Mouse (Mus musculus): ENCODE measurements around the gene Prr15l. TPM values are rescaled to one million over a fixed set of nuclear protein-coding genes. Genes with fewer than 3 reads are reported as not detected.

Gene Prr15l
- not detected for polyA plus RNA-seq (2014; fragmentation: Illumina TruSeq; extraction: RNeasy Lipid Tissue Mini Kit (QIAGEN cat#74804); ENCODE audit: low read depth, low replicate concordance)

GRCm38 (mm10) chr11:96928088-96928487 is at the start of gene Prr15l:
Prr15l (plus strand) TSS chr11:96928104.

GRCm38 (mm10) chr11:96916044-96916884 is 11.6 kb upstream of the Prr15l start, which contains the start of gene Cdk5rap3:
Cdk5rap3 (minus strand) TSS chr11:96916496.

DNA sequence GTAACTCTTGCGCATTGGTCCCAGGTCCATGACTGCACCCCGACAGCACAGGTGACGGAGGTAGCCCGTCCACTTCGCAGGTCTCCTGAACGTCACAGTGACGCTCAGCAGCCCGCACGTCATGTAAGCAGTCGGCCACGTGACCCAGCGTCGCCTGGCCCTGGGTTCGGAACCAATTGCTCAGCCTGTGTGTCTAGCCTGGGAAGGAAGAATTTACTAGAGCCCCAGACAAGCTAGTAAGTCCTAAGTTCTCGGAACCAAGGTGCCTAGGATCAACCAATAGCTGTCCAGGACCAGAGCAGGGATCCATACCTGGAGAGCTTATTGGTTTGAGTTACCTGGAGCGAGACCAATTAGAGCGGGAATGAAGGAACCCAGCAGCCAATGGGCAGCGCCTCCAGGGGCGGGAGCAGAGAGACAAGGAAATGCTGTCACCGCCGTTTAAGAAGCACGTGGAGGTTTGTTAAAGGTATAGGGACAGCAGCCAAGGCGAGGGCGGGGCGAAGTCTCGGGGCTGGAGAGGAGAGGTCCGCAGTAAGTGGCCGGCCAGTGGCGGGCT is 15.9 kb downstream of the Prr15l start, which contains the start of gene Pnpo:
Pnpo (minus strand) TSS at position 241 of the 559 bp plus-strand sequence.

DNA sequence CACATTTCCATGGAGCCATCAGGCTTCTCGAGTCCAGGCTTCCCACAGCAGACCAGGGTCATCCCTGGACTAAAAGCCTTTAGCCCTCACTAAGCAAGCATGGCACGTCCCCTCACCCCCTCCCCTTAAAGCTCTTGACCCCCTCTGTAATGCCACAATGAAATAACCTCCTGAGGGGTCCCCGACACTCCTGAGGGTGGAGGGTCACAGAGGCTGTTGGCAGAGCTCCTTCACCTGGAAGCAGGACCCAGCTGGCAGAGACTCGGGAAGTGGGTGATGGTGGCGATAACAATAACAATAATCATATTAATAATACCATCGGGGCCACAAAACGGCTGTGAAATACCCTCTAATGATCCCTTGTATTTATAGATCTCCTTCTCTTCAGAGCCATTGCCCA is 55.0 kb downstream of the Prr15l start, which contains the start of gene Sp2:
Sp2 (minus strand) TSS at position 101 of the 400 bp plus-strand sequence.

Other genes with a start within 250 kb of the Prr15l start
- 4.1 TPM for gene Snx11, start 150.5 kb upstream of the Prr15l start, polyA plus RNA-seq (2014; fragmentation: Illumina TruSeq; extraction: RNeasy Lipid Tissue Mini Kit (QIAGEN cat#74804); ENCODE audit: low read depth, low replicate concordance)
- gene Cbx1, start 139.0 kb upstream of the Prr15l start, polyA plus RNA-seq (2014; fragmentation: Illumina TruSeq; extraction: RNeasy Lipid Tissue Mini Kit (QIAGEN cat#74804); ENCODE audit: low read depth, low replicate concordance), result 85.1 TPM
- gene Nfe2l1, start 98.1 kb upstream of the Prr15l start, polyA plus RNA-seq (2014; fragmentation: Illumina TruSeq; extraction: RNeasy Lipid Tissue Mini Kit (QIAGEN cat#74804); ENCODE audit: low read depth, low replicate concordance), result 121 TPM
- gene Copz2, start 78.2 kb upstream of the Prr15l start, polyA plus RNA-seq (2014; fragmentation: Illumina TruSeq; extraction: RNeasy Lipid Tissue Mini Kit (QIAGEN cat#74804); ENCODE audit: low read depth, low replicate concordance), result 21.8 TPM
- 16.9 TPM for gene Cdk5rap3, start 11.6 kb upstream of the Prr15l start, polyA plus RNA-seq (2014; fragmentation: Illumina TruSeq; extraction: RNeasy Lipid Tissue Mini Kit (QIAGEN cat#74804); ENCODE audit: low read depth, low replicate concordance)
- gene Pnpo, start 15.9 kb downstream of the Prr15l start, polyA plus RNA-seq (2014; fragmentation: Illumina TruSeq; extraction: RNeasy Lipid Tissue Mini Kit (QIAGEN cat#74804); ENCODE audit: low read depth, low replicate concordance), result 11.4 TPM
- gene Sp2, start 54.9 kb downstream of the Prr15l start, polyA plus RNA-seq (2014; fragmentation: Illumina TruSeq; extraction: RNeasy Lipid Tissue Mini Kit (QIAGEN cat#74804); ENCODE audit: low read depth, low replicate concordance), result 4.9 TPM
- not detected for gene Sp6, start 85.3 kb downstream of the Prr15l start, polyA plus RNA-seq (2014; fragmentation: Illumina TruSeq; extraction: RNeasy Lipid Tissue Mini Kit (QIAGEN cat#74804); ENCODE audit: low read depth, low replicate concordance)
- gene Scrn2, start 101.8 kb downstream of the Prr15l start, polyA plus RNA-seq (2014; fragmentation: Illumina TruSeq; extraction: RNeasy Lipid Tissue Mini Kit (QIAGEN cat#74804); ENCODE audit: low read depth, low replicate concordance), result not detected
- gene Lrrc46, start 113.3 kb downstream of the Prr15l start, polyA plus RNA-seq (2014; fragmentation: Illumina TruSeq; extraction: RNeasy Lipid Tissue Mini Kit (QIAGEN cat#74804); ENCODE audit: low read depth, low replicate concordance), result not detected
- 28.6 TPM for gene Mrpl10, start 113.5 kb downstream of the Prr15l start, polyA plus RNA-seq (2014; fragmentation: Illumina TruSeq; extraction: RNeasy Lipid Tissue Mini Kit (QIAGEN cat#74804); ENCODE audit: low read depth, low replicate concordance)
- not detected for gene Osbpl7, start 122.5 kb downstream of the Prr15l start, polyA plus RNA-seq (2014; fragmentation: Illumina TruSeq; extraction: RNeasy Lipid Tissue Mini Kit (QIAGEN cat#74804); ENCODE audit: low read depth, low replicate concordance)
- gene Tbx21, start 187.2 kb downstream of the Prr15l start, polyA plus RNA-seq (2014; fragmentation: Illumina TruSeq; extraction: RNeasy Lipid Tissue Mini Kit (QIAGEN cat#74804); ENCODE audit: low read depth, low replicate concordance), result not detected
- gene Tbkbp1, start 223.4 kb downstream of the Prr15l start, polyA plus RNA-seq (2014; fragmentation: Illumina TruSeq; extraction: RNeasy Lipid Tissue Mini Kit (QIAGEN cat#74804); ENCODE audit: low read depth, low replicate concordance), result 0.41 TPM

Measured in adrenal gland, adult 10 weeks (tissue).